Mouse (Mus musculus) heart, adult 9 months (tissue): ENCODE measurements around the gene Cep44.
A peak's percentile ranks its signal among the peaks of the same experiment; 100 is the strongest.

Source experiments
- DNase-seq, 2 experiments: peaks; one replicate each; pipeline ENCODE4 v3.0.0; 2022; ENCODE audit warnings: low spot score in 2 of 2

Gene Cep44

GRCm38 (mm10) chr8:56550558-56551360, at the start of gene Cep44, which contains the start of gene Fbxo8:
TSS of gene Cep44 (minus strand) at chr8:56551047.
TSS of gene Fbxo8 (plus strand) at chr8:56551090.
- peak; percentile 54 to 86 for DNase-seq

GRCm38 (mm10) chr8:56591502-56591901, 40.7 kb upstream of the Cep44 start:
- no peak for DNase-seq

GRCm38 (mm10) chr8:56591084-56591483, 40.2 kb upstream of the Cep44 start:
- DNase-seq: no peak

GRCm38 (mm10) chr8:56589004-56589403, 38.2 kb upstream of the Cep44 start:
- no peak for DNase-seq

- DNase-seq: no peak
Observed at GRCm38 (mm10) chr8:56582841-56583240, 32.0 kb upstream of the Cep44 start.

GRCm38 (mm10) chr8:56580918-56581317, 30.1 kb upstream of the Cep44 start:
- DNase-seq: no peak

- no peak for DNase-seq
Observed at GRCm38 (mm10) chr8:56566856-56567255, 16.0 kb upstream of the Cep44 start.

- DNase-seq: no peak
Observed at GRCm38 (mm10) chr8:56564399-56565047, 13.7 kb upstream of the Cep44 start.

- no peak for DNase-seq
Observed at GRCm38 (mm10) chr8:56552551-56553103, 1.8 kb upstream of the Cep44 start.

- DNase-seq: no peak
Observed at GRCm38 (mm10) chr8:56552045-56552444, 1.2 kb upstream of the Cep44 start.

GRCm38 (mm10) chr8:56551361-56551852, 560 bp upstream of the Cep44 start:
- peak; percentile 95 to 97 for DNase-seq

- no peak for DNase-seq
Observed at GRCm38 (mm10) chr8:56547866-56548265, 3.0 kb downstream of the Cep44 start.

- DNase-seq: no peak
Observed at GRCm38 (mm10) chr8:56540706-56541105, 10.1 kb downstream of the Cep44 start.

GRCm38 (mm10) chr8:56530359-56530758, 20.5 kb downstream of the Cep44 start:
- no peak for DNase-seq

- no peak for DNase-seq
Observed at GRCm38 (mm10) chr8:56528869-56529268, 22.0 kb downstream of the Cep44 start.

- no peak for DNase-seq
Observed at GRCm38 (mm10) chr8:56521051-56521450, 29.8 kb downstream of the Cep44 start.

- DNase-seq: no peak
Observed at GRCm38 (mm10) chr8:56520249-56520648, 30.6 kb downstream of the Cep44 start.

GRCm38 (mm10) chr8:56518848-56519247, 32.0 kb downstream of the Cep44 start:
- no peak for DNase-seq

GRCm38 (mm10) chr8:56508952-56509479, 41.8 kb downstream of the Cep44 start:
- DNase-seq: no peak

- DNase-seq: no peak
Observed at GRCm38 (mm10) chr8:56508318-56508951, 42.4 kb downstream of the Cep44 start.

GRCm38 (mm10) chr8:56501911-56502310, 48.9 kb downstream of the Cep44 start:
- no peak for DNase-seq

- no peak for DNase-seq
Observed at GRCm38 (mm10) chr8:56489496-56489895, 61.4 kb downstream of the Cep44 start.
